Mouse (Mus musculus) left cerebral cortex, adult 2 months (tissue): ENCODE measurements around the gene Fam89b. TPM values are rescaled to one million over a fixed set of nuclear protein-coding genes. Genes with fewer than 3 reads are reported as not detected.

Source experiments
- DNase-seq, 2 experiments: peaks; one replicate each; pipeline ENCODE4 v3.0.0; 2021 to 2022; ENCODE audit warnings: low spot score in 2 of 2, mixed read lengths in 1 of 2; ENCODE audit errors: extremely low spot score in 1 of 2
- H3K27ac ChIP-seq: fragments of 200-600 bp; 2 replicates; pipeline ENCODE4 v1.8.1; 2022
- H3K4me3 ChIP-seq: fragments of 200-600 bp; 2 replicates; pipeline ENCODE4 v1.8.1; 2022
- CTCF ChIP-seq: fragments of 200-600 bp; IDR thresholded peaks from 2 replicates; pipeline ENCODE4 v1.8.1; 2022; ENCODE audit warnings: antibody characterized with exemption, mild to moderate bottlenecking, moderate library complexity
- intact Hi-C: fragments of 180-260 bp; cut with DNase I; formaldehyde crosslinking; loops from one replicate; pipeline ENCODE4 v1.15.1; 2025
- total RNA-seq, 2 experiments: library from RNA; stranded (reverse); gene quantifications; 2 replicates each; pipeline ENCODE4 v1.2.3; 2021

The Fam89b gene
- total RNA-seq, 2 experiments from 2014 or later, result 27.5 to 32.4 TPM

DNA sequence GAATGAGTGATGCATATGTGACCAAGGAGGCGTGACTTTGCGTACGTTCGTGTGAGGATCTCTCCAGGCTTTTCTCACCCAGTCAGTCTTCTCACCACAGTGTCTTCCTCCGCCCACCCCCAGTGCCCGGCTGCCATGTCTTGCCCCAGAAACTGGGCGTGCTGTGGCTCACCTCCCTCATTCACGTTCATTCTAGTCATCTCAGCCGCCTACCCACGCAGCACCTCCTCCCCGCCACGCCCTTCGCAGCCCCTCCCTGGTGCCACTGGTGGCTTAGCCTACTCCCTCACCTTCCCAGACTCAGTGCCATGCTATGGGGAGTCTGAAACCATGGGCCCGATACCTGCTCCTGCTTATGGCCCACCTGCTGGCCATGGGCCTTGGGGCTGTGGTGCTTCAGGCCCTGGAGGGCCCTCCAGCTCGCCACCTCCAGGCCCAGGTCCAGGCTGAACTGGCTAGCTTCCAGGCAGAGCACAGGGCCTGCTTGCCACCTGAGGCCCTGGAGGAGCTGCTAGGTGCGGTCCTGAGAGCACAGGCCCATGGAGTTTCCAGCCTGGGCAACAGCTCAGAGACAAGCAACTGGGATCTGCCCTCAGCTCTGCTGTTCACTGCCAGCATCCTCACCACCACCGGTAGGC, 25.2 kb downstream of the Fam89b start, which contains the start of gene Kcnk7:
Kcnk7 (plus strand) TSS at position 205 of the 638 bp plus-strand sequence.
- Histone ChIP-seq H3K4me3 (no peak within 1 kb of the TSS), H3K27ac (no peak within 1 kb of the TSS)
- intact Hi-C loops, result no loop called here
- no peak for TF ChIP-seq CTCF
- no peak for DNase-seq

DNA sequence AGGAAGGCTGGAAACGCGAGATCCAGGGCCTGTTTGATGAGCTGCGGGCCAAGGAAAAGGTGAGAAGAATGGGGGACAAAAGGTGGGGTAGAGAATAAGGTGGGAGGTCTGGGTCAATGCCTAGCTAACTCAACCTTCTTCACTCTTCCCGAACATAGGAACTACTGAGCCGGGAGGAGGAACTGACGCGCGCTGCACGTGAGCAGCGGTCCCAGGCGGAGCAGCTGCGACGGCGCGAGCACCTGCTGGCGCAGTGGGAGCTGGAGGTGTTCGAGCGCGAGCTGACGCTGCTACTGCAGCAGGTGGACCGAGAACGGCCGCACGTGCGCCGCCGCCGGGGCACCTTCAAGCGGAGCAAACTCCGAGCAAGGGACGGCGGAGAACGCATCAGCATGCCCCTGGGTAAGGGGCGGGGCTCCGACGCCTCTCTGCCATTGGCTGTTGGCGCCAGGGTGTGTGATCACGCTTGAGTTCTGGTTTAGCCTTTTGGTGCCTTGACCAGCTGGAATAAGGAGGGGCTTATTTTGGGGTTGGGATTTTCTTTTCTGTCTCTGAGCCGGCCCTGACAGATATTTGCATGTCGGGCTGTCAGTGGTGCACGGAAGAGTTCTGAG, 33.5 kb downstream of the Fam89b start:
- DNase-seq, result no peak
- no peak overlapping the region for H3K4me3 ChIP-seq
- intact Hi-C loops, result no loop called here
- no peak for TF ChIP-seq CTCF
- H3K27ac ChIP-seq, result no peak overlapping the region

DNA sequence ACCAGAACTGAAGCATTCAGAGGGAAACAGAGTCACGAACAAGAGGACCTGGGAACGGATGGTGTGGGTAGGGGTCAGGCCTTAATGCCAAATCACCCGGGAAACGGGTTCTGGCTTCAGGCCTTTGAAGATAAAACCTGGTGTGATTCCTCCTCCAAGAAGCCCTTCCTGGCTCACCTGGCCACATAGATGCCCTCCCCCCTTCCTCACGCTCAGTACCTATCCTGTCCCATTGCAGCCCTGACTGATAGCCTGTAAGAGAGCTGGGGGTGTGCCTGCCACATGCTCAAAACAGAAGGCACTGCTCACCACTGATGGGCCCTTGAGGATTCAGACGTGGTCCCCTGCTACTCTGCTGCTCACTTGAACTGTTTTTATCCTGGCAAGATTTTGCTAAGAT, 35.7 kb downstream of the Fam89b start:
- no peak for DNase-seq
- intact Hi-C loops, result loop anchor here (2.0 kb wide), 1 partner anchor 33 kb away; the partner anchor contains the start of gene Ehbp1l1
- TF ChIP-seq CTCF, result no peak
- Histone ChIP-seq H3K27ac (peak overlapping the region; percentile 87; the same call in 1 of the 2 replicates), H3K4me3 (no peak overlapping the region; the same call in 1 of the 2 replicates)

DNA sequence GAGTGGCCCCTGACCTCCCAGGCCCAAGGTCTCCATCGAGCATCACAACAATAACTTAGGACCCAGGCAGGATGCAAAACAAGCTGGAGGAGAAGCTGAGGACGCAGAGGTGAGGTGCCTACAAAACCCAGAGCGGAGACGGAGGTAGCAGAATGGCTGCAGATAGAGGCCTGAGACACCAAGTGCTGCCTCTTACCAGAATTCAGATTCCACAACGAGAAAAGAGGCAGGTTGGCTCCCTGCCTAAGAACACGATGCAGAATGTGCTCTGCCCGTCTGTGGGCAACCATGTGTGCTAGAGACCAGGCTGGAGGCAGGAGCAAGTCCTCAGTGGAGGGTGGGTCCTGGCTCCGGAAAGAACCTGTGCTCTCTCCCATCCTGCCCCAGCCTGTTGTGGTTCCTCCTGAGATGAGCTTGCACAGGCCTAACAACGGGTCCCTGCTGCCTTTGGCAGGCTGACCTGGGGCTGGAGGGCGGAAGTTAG, 36.5 kb downstream of the Fam89b start:
- intact Hi-C loops, result loop anchor here (2.0 kb wide), 1 partner anchor 34 kb away; the partner anchor contains the start of gene Ehbp1l1
- no peak for DNase-seq
- peak overlapping the region; percentile 87 for H3K27ac ChIP-seq
- TF ChIP-seq CTCF, result no peak
- peak overlapping the region; percentile 25 for H3K4me3 ChIP-seq

DNA sequence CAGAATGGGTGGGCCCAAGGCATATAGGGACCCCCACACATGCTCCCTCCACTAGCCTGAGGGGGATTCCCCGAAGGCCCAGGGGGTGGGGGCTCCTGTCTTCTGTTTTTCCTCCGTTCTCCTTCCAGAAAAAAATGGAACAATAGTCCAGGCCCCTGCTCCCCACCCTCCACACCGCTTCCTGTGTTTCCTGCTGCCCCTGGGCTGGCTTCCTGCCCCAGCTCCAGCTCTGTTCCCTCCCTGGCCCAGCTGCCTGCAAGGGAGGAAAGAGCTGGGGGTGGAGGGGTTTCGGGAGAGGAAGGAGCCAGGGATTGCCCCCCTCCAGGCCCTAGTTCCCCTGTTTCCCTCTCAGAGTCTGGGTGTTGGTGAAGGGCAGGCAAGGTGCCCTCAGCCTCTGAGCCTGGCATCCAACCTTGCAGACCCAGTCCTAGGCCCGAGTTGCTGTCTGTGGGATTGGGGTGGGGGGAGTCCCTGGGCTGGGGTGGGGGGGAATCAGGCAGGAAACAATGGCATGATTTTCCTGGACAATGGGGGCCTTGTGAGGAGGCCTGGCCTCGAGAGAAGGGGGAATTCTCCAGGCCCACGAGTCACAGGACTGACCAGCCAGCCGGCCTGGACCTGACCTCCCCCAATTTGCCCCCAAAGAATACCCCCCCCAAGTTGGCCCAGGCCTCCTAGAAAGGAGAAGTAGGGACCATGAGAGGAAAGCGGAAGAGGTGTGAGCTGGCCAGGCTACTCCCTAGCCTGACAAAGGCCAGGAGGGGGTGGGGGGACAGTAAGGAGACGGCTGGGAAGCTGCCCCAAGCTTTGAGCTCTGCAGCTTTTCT, 37.2 kb downstream of the Fam89b start:
- intact Hi-C loops, result loop anchor here (2.0 kb wide), 1 partner anchor 35 kb away; the partner anchor contains the start of gene Ehbp1l1
- no peak for TF ChIP-seq CTCF
- peak overlapping the region; percentile 79 for H3K4me3 ChIP-seq
- H3K27ac ChIP-seq, result peak overlapping the region; percentile 87
- DNase-seq, result no peak

DNA sequence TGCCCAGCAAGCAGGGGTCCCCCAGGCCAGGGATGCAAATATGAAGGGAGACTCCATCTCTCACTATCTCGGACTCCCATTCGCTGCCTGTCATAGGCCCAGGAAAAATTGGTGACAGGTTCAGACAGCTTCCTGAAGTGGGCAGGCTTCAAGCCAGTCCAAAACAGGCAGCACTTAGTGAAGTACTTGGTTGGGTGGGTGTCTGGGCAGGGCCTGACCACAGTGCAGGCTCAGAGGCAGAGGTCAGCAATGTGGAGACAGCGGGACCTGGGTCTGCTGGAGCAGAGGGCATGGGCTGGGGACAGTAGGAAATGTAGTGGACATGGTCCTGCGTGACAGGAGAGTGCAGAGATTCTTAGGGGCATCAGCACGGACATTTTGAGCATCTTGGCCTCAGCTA, 37.9 kb downstream of the Fam89b start:
- intact Hi-C loops, result no loop called here
- H3K4me3 ChIP-seq, result peak overlapping the region; percentile 79

DNA sequence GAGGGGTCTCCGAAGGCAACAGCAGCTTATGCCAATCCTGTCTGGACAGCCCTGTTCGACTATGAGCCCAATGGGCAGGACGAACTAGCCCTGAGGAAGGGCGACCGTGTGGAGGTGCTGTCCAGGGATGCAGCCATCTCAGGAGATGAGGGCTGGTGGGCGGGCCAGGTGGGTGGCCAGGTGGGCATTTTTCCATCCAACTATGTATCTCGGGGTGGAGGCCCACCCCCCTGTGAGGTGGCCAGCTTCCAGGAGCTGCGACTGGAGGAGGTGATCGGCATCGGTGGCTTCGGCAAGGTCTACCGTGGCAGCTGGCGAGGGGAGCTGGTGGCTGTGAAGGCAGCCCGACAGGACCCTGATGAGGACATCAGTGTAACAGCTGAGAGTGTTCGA, 39.1 kb downstream of the Fam89b start:
- H3K4me3 ChIP-seq, result peak overlapping the region; percentile 79
- TF ChIP-seq CTCF, result no peak
- H3K27ac ChIP-seq, result peak overlapping the region; percentile 90
- no peak for DNase-seq
- intact Hi-C loops, result no loop called here

More for the DNA sequence above, 37.9 kb downstream of the Fam89b start:
- H3K27ac ChIP-seq, result peak overlapping the region; percentile 87
- no peak for TF ChIP-seq CTCF
- DNase-seq, result no peak

DNA sequence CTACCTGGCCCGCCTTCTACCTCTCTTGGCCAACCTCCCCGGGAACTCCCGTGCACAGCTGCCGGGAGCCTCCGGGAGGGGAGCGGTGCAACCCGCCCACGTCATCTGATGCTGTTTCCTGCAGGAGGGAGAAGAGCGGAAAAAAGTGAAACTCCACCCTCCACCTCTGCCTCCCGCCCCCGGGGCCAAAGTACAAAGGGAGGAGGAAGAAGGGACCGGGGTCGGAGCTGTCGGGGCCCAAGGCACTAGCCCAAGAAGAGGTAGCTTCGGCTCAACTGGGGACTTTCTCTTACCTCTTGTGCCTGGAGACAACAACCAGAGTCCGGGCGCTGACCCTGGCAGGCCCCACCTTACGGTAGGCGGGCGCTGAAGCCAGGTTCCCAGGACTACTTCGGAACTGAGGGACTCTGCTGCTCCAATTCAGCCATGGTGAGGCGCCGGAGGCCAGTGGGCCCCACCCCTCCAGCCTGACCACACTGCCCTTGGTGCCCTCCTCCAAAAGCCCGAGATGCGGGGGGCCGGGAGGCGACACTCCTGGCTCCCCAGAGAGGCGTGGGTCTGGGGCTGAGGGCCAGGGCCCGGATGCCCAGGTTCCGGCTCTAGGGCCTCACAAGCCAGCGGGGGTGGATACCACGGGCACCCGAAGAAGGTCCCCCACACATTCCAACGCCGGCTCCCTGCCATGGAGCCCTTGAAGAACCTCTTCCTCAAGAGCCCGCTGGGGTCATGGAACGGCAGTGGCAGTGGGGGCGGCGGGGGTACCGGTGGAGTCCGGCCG, 39.7 kb downstream of the Fam89b start:
- peak overlapping the region; percentile 90 for H3K27ac ChIP-seq
- TF ChIP-seq CTCF, result no peak
- intact Hi-C loops, result loop anchor here (2.0 to 5.0 kb wide), 2 partner anchors 53 to 322 kb away; partner anchors contain the start of genes Banf1, Eif1ad and Rela
- peak; percentile 71 to 80 for DNase-seq
- peak overlapping the region; percentile 79 for H3K4me3 ChIP-seq

DNA sequence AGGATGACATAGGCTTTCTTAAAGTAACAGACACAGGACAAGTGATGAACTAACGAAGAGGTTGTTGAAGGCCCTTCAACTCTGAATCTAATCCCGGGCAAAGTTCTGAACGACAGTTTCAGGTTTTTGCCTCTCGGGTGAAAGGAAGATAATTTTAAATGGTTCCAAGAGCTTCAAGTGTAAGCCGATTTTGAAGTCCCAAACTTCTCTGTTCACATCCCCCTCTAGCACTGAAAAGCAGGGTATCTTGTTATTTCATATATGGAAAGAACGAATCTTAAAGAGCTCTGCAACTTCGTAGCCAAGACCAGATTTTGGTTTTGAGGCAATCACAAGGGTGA, 40.4 kb downstream of the Fam89b start:
- Histone ChIP-seq H3K4me3 (peak overlapping the region; percentile 79), H3K27ac (peak overlapping the region; percentile 90)
- TF ChIP-seq CTCF, result no peak
- no peak for DNase-seq
- intact Hi-C loops, result loop anchor here (2.0 to 5.0 kb wide), 2 partner anchors 52 to 322 kb away; partner anchors contain the start of genes Banf1, Eif1ad and Rela

DNA sequence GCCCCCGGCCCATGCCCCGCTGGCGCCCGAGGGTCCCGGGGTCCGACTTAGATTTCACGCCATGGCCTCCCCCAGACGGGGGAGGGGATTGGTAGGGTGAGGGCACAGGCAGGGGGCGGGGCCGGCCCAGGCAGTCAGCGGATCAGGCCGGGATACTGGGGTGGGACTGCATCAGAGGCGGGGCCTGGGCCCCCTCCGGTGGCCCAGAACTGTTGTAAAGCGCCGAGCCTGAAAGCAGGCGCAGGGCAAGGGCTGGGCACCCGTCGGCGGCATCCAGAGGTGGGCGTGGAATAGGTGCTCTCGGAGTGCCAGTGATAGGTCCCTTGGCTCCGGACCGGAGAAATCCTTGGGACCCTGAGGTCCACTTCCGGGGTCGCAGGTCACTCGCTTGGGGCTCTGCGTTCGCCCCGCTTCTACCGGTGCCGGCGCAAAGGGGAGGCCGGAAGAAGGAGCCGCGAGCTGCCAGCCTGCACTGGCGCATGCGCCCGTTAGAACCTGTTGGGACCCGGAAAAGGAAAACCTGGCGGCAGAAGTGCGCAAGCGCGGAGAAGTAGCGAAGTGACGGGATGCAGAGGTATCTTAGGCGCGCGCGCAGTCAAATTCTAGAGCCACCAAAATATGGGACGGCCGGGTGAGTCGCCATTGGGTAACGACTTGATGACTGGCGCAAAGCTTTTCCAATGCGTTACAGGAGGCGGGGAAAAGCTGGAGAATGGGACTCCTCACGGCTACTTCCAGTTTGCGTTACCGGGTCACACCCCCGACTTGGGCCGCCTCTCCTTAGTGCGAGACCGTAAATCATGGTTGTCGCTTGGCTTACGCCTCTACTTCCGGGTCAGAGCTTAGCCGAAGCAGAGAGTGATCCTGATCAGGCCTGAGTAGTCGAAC, 41.0 kb downstream of the Fam89b start, which contains the start of the genes Map3k11 and Pcnx3:
Map3k11 (plus strand) TSS at position 543 of the 888 bp plus-strand sequence.
Pcnx3 (minus strand) TSS at position 709 of the 888 bp plus-strand sequence.
- peak within 1 kb of the TSS; percentile 79 for H3K4me3 ChIP-seq
- peak; percentile 95 to 98 for DNase-seq
- H3K27ac ChIP-seq, result peak within 1 kb of the TSS; percentile 90
- TF ChIP-seq CTCF, result peak; percentile 42
- intact Hi-C loops, result loop anchor here (2.0 to 5.0 kb wide), 2 partner anchors 52 to 321 kb away; partner anchors contain the start of genes Banf1, Eif1ad and Rela
